Mouse (Mus musculus): ENCODE measurements around the gene Ccnd3.

GRCm38 (mm10) chr17:47566133-47566532 is 61.3 kb downstream of the Ccnd3 start:
- TF ChIP-seq CTCF (IDR thresholded peaks at IDR 0.05; ENCODE audit: borderline replicate concordance, insufficient read depth, low read length) (no peak), POLR2A (IDR thresholded peaks at IDR 0.05; ENCODE audit: low read depth, low read length) (no peak)
